Mouse (Mus musculus) midbrain, embryonic 12.5 days (tissue): ENCODE results near the gene Mrpl33. TPM values are rescaled to one million over a fixed set of nuclear protein-coding genes. Genes with fewer than 3 reads are reported as not detected.

ENCODE experiments used
- ATAC-seq: fragments of 200-750 bp; cut with Nextera tagmentation; 2 replicates; pipeline ENCODE4 v1.8.0; 2017; ENCODE audit warnings: low read depth, moderate TSS enrichment, moderate library complexity; ENCODE audit not compliant: low FRiP score
- H3K27ac ChIP-seq: fragments of 300-500 bp; sonication (generic); replicated peaks from 2 replicates; pipeline ENCODE4 v1.5.1; 2016; ENCODE audit warnings: mild to moderate bottlenecking
- H3K27me3 ChIP-seq: fragments of 300-500 bp; sonication (generic); 2 replicates; pipeline ENCODE4 v1.6.1; 2016; ENCODE audit warnings: mild to moderate bottlenecking
- H3K36me3 ChIP-seq: fragments of 300-500 bp; sonication (generic); 2 replicates; pipeline ENCODE4 v1.6.1; 2016
- H3K4me1 ChIP-seq: fragments of 300-500 bp; sonication (generic); 2 replicates; pipeline ENCODE4 v1.6.1; 2016
- H3K4me2 ChIP-seq: fragments of 300-500 bp; sonication (generic); replicated peaks from 2 replicates; pipeline ENCODE4 v1.6.1; 2016; ENCODE audit warnings: mild to moderate bottlenecking, moderate library complexity
- H3K4me3 ChIP-seq: fragments of 300-500 bp; sonication (generic); 2 replicates; pipeline ENCODE4 v1.5.1; 2016; ENCODE audit warnings: mild to moderate bottlenecking
- H3K9ac ChIP-seq: fragments of 300-500 bp; sonication (generic); replicated peaks from 2 replicates; pipeline ENCODE4 v1.6.1; 2016; ENCODE audit warnings: mild to moderate bottlenecking, moderate library complexity
- H3K9me3 ChIP-seq: fragments of 300-500 bp; sonication (generic); 2 replicates; pipeline ENCODE4 v1.6.1; 2016; ENCODE audit warnings: mild to moderate bottlenecking
- WGBS: fragments of 180-500 bp; shearing (Covaris S2); methylation state at CpG from one replicate; pipeline ENCODE4 v1.1.7; 2016; 5-methylcytosine and 5-hydroxymethylcytosine counted together
- polyA plus RNA-seq: library from polyadenylated mRNA; unstranded; fragments of >200 nt; fragmentation: Nextera tagmentation; extraction: Ambion mirVana; gene quantifications from 2 replicates; pipeline ENCODE4 v1.2.1, GENCODE M21; 2016

The Mrpl33 gene
- polyA plus RNA-seq, 1 experiment from 2014 or later, result 204 TPM

- Histone ChIP-seq H3K27ac (no peak overlapping the region), H3K9ac (no peak overlapping the region), H3K36me3 (no peaks in the 10 kb centered on the region), H3K4me1 (no peaks in the 10 kb centered on the region), H3K4me2 (no peak overlapping the region), H3K9me3 (no peaks in the 10 kb centered on the region), H3K4me3 (no peak overlapping the region), H3K27me3 (no peaks in the 10 kb centered on the region)
- WGBS, result 89% methylated on average over 6 of the region's 6 CpGs
- ATAC-seq, result no peak
These were observed 49.8 kb downstream of the Mrpl33 start for GRCm38 (mm10) chr5:31646574-31646973.

DNA sequence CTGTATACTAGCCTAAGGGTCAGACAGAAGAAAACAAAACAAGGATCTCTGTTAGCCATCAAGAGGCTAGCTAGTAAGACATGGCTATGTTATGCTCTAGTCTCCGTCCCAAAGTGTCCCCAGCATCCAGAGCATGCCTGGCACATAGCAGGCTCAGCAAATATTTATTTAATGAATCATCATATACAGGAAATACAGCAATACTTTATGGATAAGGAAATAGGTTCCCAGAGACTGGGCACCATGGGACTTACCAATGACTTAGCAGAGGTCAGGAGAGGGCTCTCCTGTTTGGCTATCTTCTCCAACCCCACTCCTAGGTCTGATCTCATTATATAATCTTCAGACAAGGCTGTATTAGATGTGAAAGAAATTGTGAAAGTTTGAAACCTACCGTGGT lies 50.6 kb downstream of the Mrpl33 start:
- Histone ChIP-seq H3K9me3 (no peaks in the 10 kb centered on the region), H3K27ac (no peak overlapping the region), H3K4me3 (no peak overlapping the region), H3K36me3 (no peaks in the 10 kb centered on the region), H3K9ac (no peak overlapping the region), H3K27me3 (no peaks in the 10 kb centered on the region), H3K4me1 (no peaks in the 10 kb centered on the region), H3K4me2 (no peak overlapping the region)
- WGBS, result 89% methylated on average over 2 of the region's 2 CpGs
- no peak for ATAC-seq

GRCm38 (mm10) chr5:31650518-31651288 lies 54.0 kb downstream of the Mrpl33 start:
- Histone ChIP-seq H3K27me3 (no peaks in the 10 kb centered on the region), H3K9ac (no peak overlapping the region), H3K4me2 (no peak overlapping the region), H3K36me3 (no peaks in the 10 kb centered on the region), H3K4me3 (no peak overlapping the region), H3K4me1 (no peaks in the 10 kb centered on the region), H3K9me3 (0 out of 2 replicates have a peak, but pooled peaks cover 3% of the 10 kb centered on the region), H3K27ac (no peak overlapping the region)
- WGBS, result 88% methylated on average over 2 of the region's 2 CpGs
- no peak for ATAC-seq

DNA sequence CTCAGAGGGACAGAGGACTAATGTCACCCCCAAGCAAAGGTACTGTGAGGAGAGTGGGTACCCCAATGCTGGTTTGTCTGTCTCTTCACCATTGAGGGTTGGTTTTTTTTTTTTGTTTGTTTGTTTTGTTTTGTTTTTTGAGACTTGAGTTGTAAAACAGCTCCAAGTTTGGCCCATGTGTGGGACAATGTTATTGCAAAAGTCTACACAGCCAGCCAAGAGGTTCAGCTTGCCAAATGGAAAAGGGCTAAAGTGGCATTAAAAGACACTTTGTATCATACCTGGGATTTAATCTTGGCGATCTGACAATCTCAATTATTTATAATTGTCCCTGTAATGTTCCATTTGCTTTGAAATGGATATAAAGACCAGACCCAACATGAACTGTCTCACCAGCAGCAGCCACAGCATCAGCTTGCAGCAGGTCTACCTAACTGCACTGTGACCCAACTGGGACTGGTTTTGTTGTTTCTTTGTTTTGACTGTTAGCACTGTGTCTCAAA lies 59.0 kb downstream of the Mrpl33 start:
- H3K4me1 ChIP-seq, result no peaks in the 10 kb centered on the region
- no peaks in the 10 kb centered on the region for H3K36me3 ChIP-seq
- no peaks in the 10 kb centered on the region for H3K27me3 ChIP-seq
- WGBS, result 89% methylated on average over 1 of the region's 1 CpGs
- H3K4me3 ChIP-seq, result no peak overlapping the region
- no peak overlapping the region for H3K4me2 ChIP-seq
- no peak overlapping the region for H3K9ac ChIP-seq
- H3K27ac ChIP-seq, result no peak overlapping the region
- H3K9me3 ChIP-seq, result 0 out of 2 replicates have a peak, but pooled peaks cover 3% of the 10 kb centered on the region
- no peak for ATAC-seq

GRCm38 (mm10) chr5:31666176-31666575 lies 69.4 kb downstream of the Mrpl33 start:
- no peak for ATAC-seq
- 48% methylated on average over 1 of the region's 1 CpGs for WGBS
- Histone ChIP-seq H3K4me2 (no peak overlapping the region), H3K36me3 (no peaks in the 10 kb centered on the region), H3K4me1 (no peaks in the 10 kb centered on the region), H3K9me3 (no peaks in the 10 kb centered on the region), H3K27ac (no peak overlapping the region), H3K27me3 (no peaks in the 10 kb centered on the region), H3K4me3 (no peak overlapping the region), H3K9ac (no peak overlapping the region)

- Histone ChIP-seq H3K36me3 (no peaks in the 10 kb centered on the region), H3K4me2 (no peak overlapping the region), H3K9me3 (no peaks in the 10 kb centered on the region), H3K27ac (no peak overlapping the region), H3K27me3 (no peaks in the 10 kb centered on the region), H3K4me3 (no peak overlapping the region), H3K4me1 (no peaks in the 10 kb centered on the region), H3K9ac (no peak overlapping the region)
- WGBS, result 69% methylated on average over 13 of the region's 13 CpGs
- ATAC-seq, result no peak
These were observed 71.7 kb downstream of the Mrpl33 start for GRCm38 (mm10) chr5:31668325-31668968.

DNA sequence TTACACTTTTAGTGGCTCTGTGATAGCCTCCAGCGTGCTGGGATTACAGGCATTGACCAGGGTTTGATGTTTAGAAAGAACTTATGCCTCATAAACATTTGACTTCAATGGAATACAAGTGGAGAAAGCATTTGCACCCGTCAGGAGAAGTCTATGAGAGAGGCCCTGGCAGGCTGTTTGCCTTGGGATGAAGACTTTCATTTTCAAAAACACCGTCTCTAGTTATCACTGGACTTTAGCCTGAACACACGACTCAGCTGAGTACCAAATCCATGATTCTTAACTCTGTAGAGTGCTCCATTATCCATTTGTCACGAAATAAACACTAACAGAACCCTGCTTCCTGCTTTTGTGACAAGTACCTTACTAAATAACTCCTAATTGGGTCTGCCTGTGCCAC lies 73.2 kb downstream of the Mrpl33 start:
- no peak for ATAC-seq
- H3K27me3 ChIP-seq, result no peaks in the 10 kb centered on the region

DNA sequence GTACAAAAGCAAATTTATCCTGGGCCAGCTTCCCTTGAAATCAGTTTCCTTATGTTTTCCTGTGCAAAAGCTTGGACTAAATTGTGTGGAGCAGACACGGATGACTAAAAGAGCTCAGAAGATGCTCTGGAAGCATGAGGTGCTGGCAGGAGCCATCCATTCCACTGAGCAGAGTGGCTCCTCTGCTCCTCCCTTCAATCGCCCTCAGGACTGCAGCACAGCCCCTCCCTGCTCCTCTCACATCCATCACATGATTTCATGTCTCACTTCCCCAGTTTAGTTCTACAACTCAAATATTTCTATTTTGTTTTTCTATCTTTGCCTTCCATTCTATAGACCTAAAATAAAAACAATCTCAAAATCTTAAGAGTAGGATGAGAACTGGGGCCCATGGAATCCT lies 74.4 kb downstream of the Mrpl33 start:
- no peak overlapping the region for H3K27ac ChIP-seq
- H3K9me3 ChIP-seq, result no peaks in the 10 kb centered on the region
- no peak overlapping the region for H3K9ac ChIP-seq
- H3K4me3 ChIP-seq, result no peak overlapping the region
- H3K27me3 ChIP-seq, result no peaks in the 10 kb centered on the region
- no peaks in the 10 kb centered on the region for H3K36me3 ChIP-seq
- no peaks in the 10 kb centered on the region for H3K4me1 ChIP-seq
- no peak for ATAC-seq
- H3K4me2 ChIP-seq, result no peak overlapping the region
- 86% methylated on average over 2 of the region's 2 CpGs for WGBS

More for the DNA sequence above, 73.2 kb downstream of the Mrpl33 start:
- Histone ChIP-seq H3K4me1 (no peaks in the 10 kb centered on the region), H3K4me2 (no peak overlapping the region), H3K9me3 (no peaks in the 10 kb centered on the region), H3K27ac (no peak overlapping the region), H3K9ac (no peak overlapping the region), H3K4me3 (no peak overlapping the region), H3K36me3 (no peaks in the 10 kb centered on the region)
- WGBS, result 81% methylated on average over 5 of the region's 5 CpGs

DNA sequence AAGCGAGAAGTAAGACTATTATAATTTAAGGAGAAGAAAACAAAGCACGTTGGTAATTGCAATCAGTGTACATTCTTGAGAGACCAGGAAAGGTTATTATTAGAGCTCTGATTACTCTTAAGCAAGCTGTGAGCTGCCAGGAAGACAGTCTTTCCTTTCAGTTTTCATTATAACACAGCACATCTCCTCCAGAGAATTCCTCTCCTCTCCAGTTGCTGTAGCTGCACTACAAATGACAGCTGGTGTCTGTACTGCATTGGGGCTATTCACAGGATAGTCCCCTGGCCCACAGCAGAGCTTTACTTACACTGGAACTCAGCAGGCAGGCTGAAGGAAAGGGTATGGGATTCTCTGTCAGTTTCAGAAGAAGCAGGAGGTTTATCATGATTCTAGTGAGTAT lies 76.7 kb downstream of the Mrpl33 start:
- no peaks in the 10 kb centered on the region for H3K4me1 ChIP-seq
- ATAC-seq, result no peak
- no peak overlapping the region for H3K9ac ChIP-seq
- H3K27me3 ChIP-seq, result no peaks in the 10 kb centered on the region
- H3K36me3 ChIP-seq, result no peaks in the 10 kb centered on the region
- no peak overlapping the region for H3K4me2 ChIP-seq
- H3K4me3 ChIP-seq, result no peak overlapping the region
- no peaks in the 10 kb centered on the region for H3K9me3 ChIP-seq
- no peak overlapping the region for H3K27ac ChIP-seq
- WGBS, result 89% methylated on average over 2 of the region's 2 CpGs

- no peaks in the 10 kb centered on the region for H3K36me3 ChIP-seq
- WGBS, result 89% methylated on average over 1 of the region's 1 CpGs
- H3K4me3 ChIP-seq, result no peak overlapping the region
- H3K4me2 ChIP-seq, result no peak overlapping the region
- no peaks in the 10 kb centered on the region for H3K27me3 ChIP-seq
- no peaks in the 10 kb centered on the region for H3K4me1 ChIP-seq
- H3K9me3 ChIP-seq, result no peaks in the 10 kb centered on the region
- ATAC-seq, result no peak
- H3K9ac ChIP-seq, result no peak overlapping the region
- no peak overlapping the region for H3K27ac ChIP-seq
These were observed 81.3 kb downstream of the Mrpl33 start for GRCm38 (mm10) chr5:31678000-31678399.

DNA sequence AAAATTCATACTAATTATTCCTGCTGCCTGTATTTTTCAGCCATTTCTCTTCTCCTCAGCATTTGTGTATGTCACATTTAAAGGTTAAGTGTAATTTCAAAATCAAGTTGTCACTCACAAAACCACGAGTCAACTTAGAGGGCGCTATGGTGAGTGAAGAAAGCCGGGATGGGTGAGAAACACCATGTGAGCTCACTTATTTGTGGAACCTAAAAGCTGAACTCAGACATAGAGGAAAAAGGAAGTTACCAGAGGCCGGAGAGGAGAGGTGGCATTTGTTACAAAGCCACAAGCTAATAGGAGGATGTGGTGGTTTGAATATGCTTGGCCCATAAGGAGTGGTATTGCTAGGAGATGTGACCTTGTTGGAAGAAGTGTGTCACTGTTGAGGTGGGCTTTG lies 83.4 kb downstream of the Mrpl33 start:
- no peak for ATAC-seq
- H3K36me3 ChIP-seq, result no peaks in the 10 kb centered on the region
- H3K4me3 ChIP-seq, result no peak overlapping the region
- H3K4me2 ChIP-seq, result no peak overlapping the region
- H3K9me3 ChIP-seq, result no peaks in the 10 kb centered on the region
- H3K9ac ChIP-seq, result no peak overlapping the region
- H3K4me1 ChIP-seq, result no peaks in the 10 kb centered on the region
- H3K27ac ChIP-seq, result no peak overlapping the region
- H3K27me3 ChIP-seq, result no peaks in the 10 kb centered on the region
- 81% methylated on average over 4 of the region's 4 CpGs for WGBS

DNA sequence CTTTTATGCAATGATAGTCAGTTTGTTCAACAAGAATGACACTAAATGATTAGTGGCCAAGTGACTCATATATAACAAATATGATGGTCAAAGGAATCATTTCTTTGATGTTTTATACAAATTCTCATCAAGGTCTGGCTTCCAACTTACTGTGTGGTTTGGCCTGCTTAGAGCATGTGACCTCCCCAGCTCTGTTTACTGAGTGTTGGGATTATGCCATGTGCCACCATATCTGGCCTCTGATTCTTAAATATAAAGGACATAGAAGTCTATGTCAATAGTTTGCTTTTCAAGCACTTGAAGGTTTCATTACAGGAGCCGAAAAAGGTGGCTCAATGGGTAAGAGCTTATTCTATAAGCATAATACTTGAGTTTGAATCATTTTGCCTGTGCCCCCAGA lies 85.6 kb downstream of the Mrpl33 start:
- no peak for ATAC-seq
- 91% methylated on average over 1 of the region's 1 CpGs for WGBS

More for the DNA sequence above, 85.6 kb downstream of the Mrpl33 start:
- no peak overlapping the region for H3K27ac ChIP-seq
- no peak overlapping the region for H3K4me2 ChIP-seq
- H3K4me1 ChIP-seq, result no peaks in the 10 kb centered on the region
- H3K27me3 ChIP-seq, result no peaks in the 10 kb centered on the region
- no peaks in the 10 kb centered on the region for H3K9me3 ChIP-seq
- no peak overlapping the region for H3K9ac ChIP-seq
- no peaks in the 10 kb centered on the region for H3K36me3 ChIP-seq
- H3K4me3 ChIP-seq, result no peak overlapping the region
